8 mouse cellular contexts compared by ENCODE assay signal in genomic region chr8:122709340-122710111, GRCm38 (mm10). TPM values are rescaled to one million over a fixed set of nuclear protein-coding genes. Genes with fewer than 3 reads are reported as not detected.
A peak's percentile ranks its signal among the peaks of the same experiment; 100 is the strongest.
DNase-seq lines count a peak whose midpoint lies in the region; ATAC-seq and TF ChIP-seq lines count a peak whose summit lies in the region.

No protein-coding gene starts in this region.

- no peak overlapping the region for H3K9ac ChIP-seq in ES-Bruce4 (ENCODE audit: low read depth, poor library complexity, severe bottlenecking)
- no peak overlapping the region for H3K9ac ChIP-seq in embryonic facial prominence, embryonic 11.5 days (replicated peaks; ENCODE audit: low read length)

- no peaks in the 10 kb centered on the region for H3K36me3 ChIP-seq in ES-Bruce4 (ENCODE audit: control insufficient read depth, insufficient read depth, low read length, poor library complexity, severe bottlenecking)
- no peaks in the 10 kb centered on the region for H3K36me3 ChIP-seq in embryonic facial prominence, embryonic 11.5 days (replicated peaks; ENCODE audit: control insufficient read depth, insufficient read depth, low read depth, low read length)
- no peaks in the 10 kb centered on the region for H3K36me3 ChIP-seq in small intestine, adult 2 months (ENCODE audit: control insufficient read depth, insufficient read depth, low read length)

- peak; percentile 50; the same call in 1 of the 2 replicates for ATAC-seq in embryonic facial prominence, embryonic 11.5 days (replicated peaks; ENCODE audit: insufficient number of reproducible peaks, low FRiP score, low TSS enrichment, low read depth)
- no peak for ATAC-seq in erythroblast, adult 5-6 weeks (replicated peaks; ENCODE audit: low FRiP score, poor library complexity, severe bottlenecking)
- no peak for ATAC-seq in inflammation-experienced regulatory T-cells, adult 6 months

- H3K9me3 ChIP-seq in ES-Bruce4 (replicated peaks; ENCODE audit: control insufficient read depth, insufficient read depth, low read length, poor library complexity, severe bottlenecking), result no peaks in the 10 kb centered on the region
- H3K9me3 ChIP-seq in embryonic facial prominence, embryonic 11.5 days (replicated peaks; ENCODE audit: control insufficient read depth, low read length), result no peaks in the 10 kb centered on the region

- TF ChIP-seq EP300 in ES-Bruce4 (IDR thresholded peaks at IDR 0.05; ENCODE audit: insufficient read depth, low read depth, low read length), result no peak

- no peaks in the 10 kb centered on the region for H3K27me3 ChIP-seq in ES-Bruce4 (ENCODE audit: control insufficient read depth, insufficient read depth, low read length, poor library complexity, severe bottlenecking)
- peaks cover 3% of the 10 kb centered on the region; the same call in 1 of the 2 replicates for H3K27me3 ChIP-seq in embryonic facial prominence, embryonic 11.5 days (ENCODE audit: control insufficient read depth, insufficient read depth, low read length)
- no peaks in the 10 kb centered on the region; the same call in 1 of the 2 replicates for H3K27me3 ChIP-seq in small intestine, adult 2 months (ENCODE audit: control insufficient read depth, insufficient read depth, low read length)

- DNase-seq in 416B (ENCODE audit: low read depth), result peak; percentile 55
- no peak for DNase-seq in embryonic facial prominence, embryonic 11.5 days (ENCODE audit: low spot score)
- peak; percentile 41 for DNase-seq in layer of hippocampus, adult 9-10 months (ENCODE audit: low spot score)
- DNase-seq in adrenal gland, postnatal 10 days, result no peak

- no peaks in the 10 kb centered on the region for H3K4me1 ChIP-seq in ES-Bruce4 (ENCODE audit: control insufficient read depth, insufficient read depth, low read length)
- no peaks in the 10 kb centered on the region for H3K4me1 ChIP-seq in embryonic facial prominence, embryonic 11.5 days (ENCODE audit: control insufficient read depth, insufficient read depth, low read length)
- H3K4me1 ChIP-seq in small intestine, adult 2 months (ENCODE audit: control insufficient read depth, insufficient read depth, insufficient read length, low read length), result peaks cover 14% of the 10 kb centered on the region

- no peak for TF ChIP-seq POLR2A in ES-Bruce4 (IDR thresholded peaks at IDR 0.05; ENCODE audit: insufficient read depth, low read length)
- no peak for TF ChIP-seq POLR2A in small intestine, adult 2 months (IDR thresholded peaks at IDR 0.05; ENCODE audit: low read depth, low read length)

- no peak overlapping the region for H3K4me3 ChIP-seq in ES-Bruce4 (ENCODE audit: low read depth, low read length)
- H3K4me3 ChIP-seq in embryonic facial prominence, embryonic 11.5 days (ENCODE audit: low read depth, low read length), result no peak overlapping the region
- peak overlapping the region; percentile 13; the same call in 1 of the 2 replicates for H3K4me3 ChIP-seq in small intestine, adult 2 months (ENCODE audit: low read depth, low read length)

- H3K4me2 ChIP-seq in embryonic facial prominence, embryonic 11.5 days (ENCODE audit: low read depth, low read length), result no peak overlapping the region

- WGBS in embryonic facial prominence, embryonic 11.5 days, result 42% methylated on average over 26 of the region's 26 CpGs
- whole genome bisulfite sequencing in small intestine, adult 2 months, result 28% methylated on average over 26 of the region's 26 CpGs

- no peak overlapping the region for H3K27ac ChIP-seq in ES-Bruce4 (ENCODE audit: insufficient read depth, low read length)
- no peak overlapping the region for H3K27ac ChIP-seq in embryonic facial prominence, embryonic 11.5 days (replicated peaks; ENCODE audit: low read depth, low read length)
- no peak overlapping the region for H3K27ac ChIP-seq in small intestine, adult 2 months (ENCODE audit: insufficient read depth, low read depth, low read length)

- TF ChIP-seq CTCF in ES-Bruce4 (IDR thresholded peaks at IDR 0.05; ENCODE audit: low read depth, low read length), result peak; percentile 41
- TF ChIP-seq CTCF in small intestine, adult 2 months (IDR thresholded peaks at IDR 0.05; ENCODE audit: extremely low read depth, insufficient read length, insufficient replicate concordance, low read depth, low read length), result no peak

RNA-seq across cellular contexts. Expression of gene Cbfa2t3, which starts 10.6 kb away (rescaled TPM):
- polyA plus RNA-seq in ES-Bruce4 (2011; ENCODE audit: insufficient read depth, insufficient read length, low read depth, missing spikeins), result 0.17 and 0.42 TPM in 2 replicates
- polyA plus RNA-seq in embryonic facial prominence, embryonic 11.5 days (2014; fragmentation: Nextera tagmentation; extraction: Ambion mirVana), result 1.9 and 2.1 TPM in 2 replicates
- polyA plus RNA-seq in small intestine, adult 2 months (2012; rRNA removed), result 12.4 and 14.8 TPM in 2 replicates
- 10 to 100 TPM; 12.0 to 14.3 TPM for total RNA-seq in adrenal gland, postnatal 10 days (2021)
- total RNA-seq in erythroblast, adult 5-6 weeks (2015; ENCODE audit: low replicate concordance), result 10.9 and 13.1 TPM in 2 replicates
- total RNA-seq in erythroblast, adult 5-6 weeks (2017; ENCODE audit: low replicate concordance), result 10.9 and 13.8 TPM in 2 replicates
- under 1 TPM; 0.31 to 0.54 (median 0.52) TPM for polyA plus RNA-seq in inflammation-experienced regulatory T-cells, adult 6 months (2017; shearing (Covaris generic))

Comparison
In these comparisons a context has a peak if more than half of its experiments do, and no peak if none do; other contexts are left out.
1. DNase-seq: peak in 416B (single experiment) and layer of hippocampus, adult 9-10 months (single experiment); none in embryonic facial prominence, embryonic 11.5 days (single experiment) and adrenal gland, postnatal 10 days (single experiment).